Mouse (Mus musculus) ES-Bruce4 (cell line): ENCODE measurements around the gene Fam76b.

ENCODE experiments used
- CTCF ChIP-seq: IDR thresholded peaks from one replicate; pipeline ENCODE4 v1.8.1; 2011; ENCODE audit warnings: low read depth, low read length
- EP300 ChIP-seq: IDR thresholded peaks from 2 replicates; pipeline ENCODE4 v1.6.1; 2011; ENCODE audit warnings: low read depth, low read length; ENCODE audit not compliant: insufficient read depth

- TF ChIP-seq CTCF (no peak), EP300 (no peak)
Observed at GRCm38 (mm10) chr9:13826391-13826805, 1.1 kb upstream of the Fam76b start.
